Mouse (Mus musculus) mouse trophoblast stem cell (cell line): ENCODE results near the gene Map7.

Source experiments
- in situ Hi-C, 2 experiments: fragments of 300-500 bp; cut with MseI, MboI; formaldehyde crosslinking; loops; 2 replicates in 1 of 2; 3 replicates in 1 of 2; pipeline ENCODE4 v1.15.1; 2025

Gene Map7

GRCm38 (mm10) chr10:20152131-20152530 is 3.9 kb downstream of the Map7 start:
- in situ Hi-C loops: loop anchor here in 1 of 2 experiments (10.0 kb wide), 1 partner anchor 143 kb away; no protein-coding TSS in a partner anchor

DNA sequence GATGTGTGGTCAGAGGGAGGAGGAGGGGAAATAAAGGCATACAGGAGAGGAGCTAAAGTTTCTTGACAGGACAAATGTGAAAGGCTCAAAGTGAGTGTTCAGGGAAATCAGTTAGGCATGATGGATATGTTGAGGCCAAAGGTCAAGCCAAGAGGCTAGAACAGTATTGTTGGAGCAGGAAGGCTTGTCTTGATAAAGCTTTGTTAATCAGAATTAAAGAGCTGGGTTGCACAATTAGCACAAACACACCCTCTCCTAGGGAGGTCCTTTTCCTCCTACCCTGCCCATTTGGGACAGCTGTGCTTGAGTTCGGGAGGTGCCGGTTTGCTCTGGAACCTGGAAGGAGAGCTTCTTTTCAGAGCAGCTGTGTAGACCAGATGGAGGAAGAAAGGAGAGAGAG is 5.2 kb downstream of the Map7 start:
- in situ Hi-C loops: loop anchor here in 1 of 2 experiments (10.0 kb wide), 1 partner anchor 141 kb away; no protein-coding TSS in a partner anchor

DNA sequence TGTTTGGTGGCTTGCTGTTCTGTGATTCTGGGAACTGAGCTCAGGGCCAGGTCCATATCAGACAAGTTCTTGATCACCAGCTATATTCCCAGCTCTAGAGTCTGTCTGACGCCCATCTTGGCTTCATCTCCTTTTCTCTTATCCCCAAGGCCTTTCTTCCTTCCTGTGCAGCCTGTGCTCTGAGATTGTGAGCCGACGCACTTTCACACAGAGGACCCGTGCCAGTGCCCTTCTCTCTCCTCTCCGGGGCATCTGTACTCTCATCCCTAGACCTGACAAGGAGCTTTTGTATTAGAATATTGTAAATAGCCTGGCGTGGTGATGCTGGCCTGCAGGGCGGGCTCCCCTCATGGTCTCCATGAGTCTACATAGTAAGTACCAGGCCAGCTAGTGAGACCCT is 7.1 kb downstream of the Map7 start:
- in situ Hi-C loops: loop anchor here in 1 of 2 experiments (10.0 kb wide), 1 partner anchor 139 kb away; no protein-coding TSS in a partner anchor

DNA sequence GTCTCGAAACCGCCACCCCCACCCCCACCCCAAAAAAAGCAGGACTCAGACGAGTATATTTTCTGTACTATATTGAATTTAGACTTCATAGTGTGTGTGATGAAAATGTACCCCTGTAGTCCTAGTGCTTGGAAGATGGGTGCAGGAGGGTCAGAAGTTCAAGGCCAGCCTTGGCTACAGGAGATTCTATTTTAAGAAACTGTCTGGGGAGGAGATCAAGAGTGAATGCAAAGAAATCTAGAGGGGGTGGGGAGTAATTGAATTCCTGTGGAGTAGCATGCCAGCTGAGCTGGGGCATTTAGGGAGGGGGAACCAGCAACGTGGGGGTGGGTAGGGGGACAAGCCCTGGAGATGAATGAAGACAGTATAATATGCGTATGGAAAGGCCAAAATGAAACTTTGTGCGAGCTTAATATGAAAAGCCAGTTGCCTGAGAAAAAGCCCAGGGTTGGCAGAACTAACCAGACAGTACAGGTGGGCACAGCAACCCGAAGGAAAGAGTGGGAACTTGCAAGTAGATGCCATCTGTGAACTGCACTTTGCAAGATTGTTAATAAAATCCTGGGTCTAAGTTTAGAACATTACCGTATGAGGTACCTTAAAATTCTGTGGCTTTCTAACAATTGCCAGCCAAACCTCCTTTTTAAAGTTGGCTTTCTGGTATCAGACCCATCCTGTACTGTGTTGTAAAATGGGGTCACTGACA is 8.9 kb downstream of the Map7 start:
- in situ Hi-C loops: loop anchor here in 1 of 2 experiments (10.0 kb wide), 1 partner anchor 138 kb away; no protein-coding TSS in a partner anchor

DNA sequence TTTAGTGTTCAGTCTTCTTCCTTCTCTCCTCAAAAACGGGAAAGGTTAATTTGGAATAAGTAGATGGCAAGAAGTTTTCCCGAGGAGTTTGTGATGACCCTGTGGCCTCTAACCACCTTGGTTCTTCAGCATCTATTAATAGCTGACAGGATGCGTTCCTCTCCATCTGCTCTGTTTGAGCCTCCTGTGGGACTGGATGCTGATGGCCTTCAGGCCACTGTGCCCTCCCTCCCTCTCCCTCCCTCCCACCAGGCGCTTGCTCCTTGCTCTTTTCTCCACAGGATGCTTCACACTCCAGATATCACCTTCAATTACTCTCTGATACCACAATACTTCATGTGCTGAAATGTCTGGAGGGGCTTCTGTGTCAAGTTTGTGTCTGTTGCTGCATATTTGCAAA is 10.5 kb downstream of the Map7 start:
- in situ Hi-C loops: loop anchor here in 1 of 2 experiments (10.0 kb wide), 1 partner anchor 136 kb away; no protein-coding TSS in a partner anchor

- in situ Hi-C loops: loop anchor here in 1 of 2 experiments (10.0 kb wide), 1 partner anchor 135 kb away; no protein-coding TSS in a partner anchor
These were observed 11.0 kb downstream of the Map7 start for GRCm38 (mm10) chr10:20159308-20159707.

DNA sequence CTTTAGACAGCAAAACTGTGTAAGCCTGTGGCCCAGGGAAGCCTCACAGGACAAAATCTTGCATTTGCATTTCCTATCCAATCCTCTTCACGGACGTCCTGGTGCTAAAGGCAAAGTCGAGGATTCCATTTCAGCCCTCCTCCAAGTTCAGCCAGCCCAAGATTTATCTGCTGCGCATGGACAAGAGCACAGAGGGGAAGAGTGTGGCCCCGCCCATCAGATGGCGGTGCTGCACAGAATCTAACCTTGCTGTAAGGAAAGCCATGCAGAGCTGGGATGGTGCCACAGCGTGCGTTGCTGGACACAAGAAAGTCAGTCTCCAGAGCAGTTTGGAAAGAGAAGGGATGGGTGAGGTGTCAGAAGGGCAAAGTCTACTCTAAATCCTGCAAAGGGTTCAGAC is 12.6 kb downstream of the Map7 start:
- in situ Hi-C loops: no loop called here

DNA sequence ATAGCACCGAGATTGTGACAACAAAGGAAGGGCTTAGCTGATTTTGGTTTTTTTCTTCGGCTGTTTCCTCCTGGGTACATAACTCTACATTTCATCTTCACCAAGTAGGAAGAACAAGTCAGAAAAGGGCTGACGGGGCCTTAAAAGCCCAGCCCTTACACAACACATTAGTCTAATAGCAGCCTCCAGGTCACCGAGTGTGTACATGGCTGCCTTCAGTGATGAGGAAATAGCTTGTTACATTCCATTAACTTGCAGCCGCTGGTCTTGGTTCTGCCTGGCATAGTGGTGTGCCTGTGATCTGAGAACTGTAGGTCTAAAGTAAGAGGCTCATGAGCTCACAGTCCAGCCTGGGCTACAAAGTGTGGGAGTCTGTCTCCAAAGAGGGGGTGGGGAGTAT is 16.5 kb downstream of the Map7 start:
- in situ Hi-C loops: no loop called here

DNA sequence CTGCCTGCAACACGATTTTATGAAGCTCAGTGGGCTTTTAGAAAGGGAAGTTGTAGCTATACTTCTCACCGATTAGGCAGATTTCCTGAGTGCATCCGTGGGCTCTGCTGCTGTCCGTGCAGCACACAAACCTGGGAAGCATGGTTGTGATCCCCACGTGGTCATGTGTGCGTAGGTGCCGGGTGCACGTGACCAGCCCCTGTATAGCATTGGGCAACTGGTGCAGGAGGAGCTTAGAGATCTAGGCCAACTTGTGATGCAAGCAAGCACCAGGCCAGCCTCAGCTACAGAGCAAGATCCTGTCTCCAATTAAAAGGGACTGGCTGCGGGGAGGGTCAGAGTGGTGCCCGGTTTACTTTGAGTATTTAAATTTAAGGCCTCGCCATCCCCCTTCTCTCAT is 18.5 kb downstream of the Map7 start:
- in situ Hi-C loops: no loop called here

GRCm38 (mm10) chr10:20167467-20167866 is 19.2 kb downstream of the Map7 start:
- in situ Hi-C loops: no loop called here

- in situ Hi-C loops: no loop called here
These were observed 21.0 kb downstream of the Map7 start for GRCm38 (mm10) chr10:20169182-20169674.

GRCm38 (mm10) chr10:20169927-20170604 is 21.8 kb downstream of the Map7 start:
- in situ Hi-C loops: no loop called here

DNA sequence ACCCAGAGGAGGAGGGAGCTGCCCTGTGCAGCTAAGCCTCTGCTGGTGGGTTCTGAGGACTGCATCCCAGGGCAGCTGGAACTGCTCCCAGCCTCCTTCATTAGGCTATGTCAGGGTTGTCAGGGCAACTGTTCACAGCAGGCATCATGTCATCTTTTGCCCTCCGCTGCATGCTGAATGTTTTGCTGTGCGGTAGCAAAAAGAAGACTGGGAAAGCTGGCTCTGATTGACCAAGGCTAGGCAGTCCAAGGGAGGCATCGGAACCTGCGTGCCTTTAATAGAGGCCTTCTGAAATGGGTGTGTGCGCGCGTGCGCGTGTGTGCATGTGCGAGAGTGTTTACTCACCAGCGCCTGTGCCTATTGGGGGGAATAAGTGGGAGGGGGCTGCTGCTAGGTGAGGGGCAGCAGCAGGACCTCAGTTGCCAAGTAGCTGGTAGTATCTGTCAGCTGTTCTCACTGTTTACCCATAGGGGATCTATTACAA is 22.4 kb downstream of the Map7 start:
- in situ Hi-C loops: no loop called here

- in situ Hi-C loops: no loop called here
These were observed 22.9 kb downstream of the Map7 start for GRCm38 (mm10) chr10:20171209-20171608.

DNA sequence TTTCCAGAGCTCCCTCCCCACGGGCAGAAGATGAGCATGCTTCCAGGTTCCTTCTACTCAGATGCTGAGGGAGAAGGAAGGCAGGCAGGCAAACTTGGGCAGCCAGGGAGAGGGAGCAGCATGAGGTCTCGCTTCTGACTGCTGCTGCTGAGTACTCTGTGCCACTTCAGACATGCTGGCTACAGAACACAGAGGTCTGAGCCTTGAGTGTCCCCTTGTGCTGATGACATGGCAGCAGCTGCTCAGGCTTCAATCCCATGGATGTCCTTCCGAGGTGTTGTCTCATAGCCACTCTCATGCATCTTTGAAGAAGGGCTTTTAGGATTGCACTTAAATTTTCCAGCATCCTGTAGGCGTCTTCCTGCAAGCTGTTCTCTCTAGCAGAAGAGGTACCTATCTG is 23.5 kb downstream of the Map7 start:
- in situ Hi-C loops: no loop called here

- in situ Hi-C loops: no loop called here
These were observed 25.5 kb downstream of the Map7 start for GRCm38 (mm10) chr10:20173733-20174132.

- in situ Hi-C loops: no loop called here
These were observed 27.8 kb downstream of the Map7 start for GRCm38 (mm10) chr10:20176054-20176453.

DNA sequence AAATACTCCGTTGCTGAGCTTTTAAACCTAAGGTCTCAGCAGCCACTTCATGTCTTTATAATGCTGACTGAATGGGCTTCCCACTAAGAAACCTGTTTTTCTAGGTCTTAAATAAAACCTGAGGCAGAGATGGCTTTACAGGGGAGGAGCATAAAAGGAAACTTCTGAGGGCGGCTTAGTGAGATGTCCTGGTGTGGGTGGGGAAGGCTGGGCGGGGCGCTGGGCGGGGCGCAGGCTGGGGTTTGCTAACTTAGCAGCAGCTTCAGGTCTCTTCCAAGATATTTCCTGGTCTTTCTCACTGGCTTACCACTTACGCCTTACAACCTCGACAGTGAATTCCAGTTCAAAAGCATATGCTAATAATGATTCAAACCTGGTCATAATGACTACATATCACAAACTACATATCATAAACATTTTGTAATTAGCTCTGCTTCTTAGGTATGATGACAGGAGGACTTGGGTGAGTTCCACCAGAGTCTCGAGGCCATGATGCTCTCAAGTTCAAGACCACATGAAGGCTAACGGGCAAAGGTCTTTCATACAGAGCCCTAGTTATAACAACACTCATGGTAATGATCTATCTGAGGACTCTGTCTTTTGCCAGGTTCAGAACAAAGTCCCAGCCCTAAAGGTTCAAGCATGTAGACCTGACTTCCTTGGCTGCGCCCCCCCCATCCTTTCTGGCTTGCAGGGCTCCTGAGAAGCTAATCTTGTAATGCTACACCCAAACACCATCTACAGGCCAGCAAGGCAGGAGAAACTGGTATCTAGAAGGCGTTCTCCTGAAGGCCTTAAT is 30.7 kb downstream of the Map7 start:
- in situ Hi-C loops: no loop called here

GRCm38 (mm10) chr10:20181198-20181597 is 32.9 kb downstream of the Map7 start:
- in situ Hi-C loops: no loop called here

- in situ Hi-C loops: no loop called here
These were observed 33.6 kb downstream of the Map7 start for GRCm38 (mm10) chr10:20181680-20182399.

DNA sequence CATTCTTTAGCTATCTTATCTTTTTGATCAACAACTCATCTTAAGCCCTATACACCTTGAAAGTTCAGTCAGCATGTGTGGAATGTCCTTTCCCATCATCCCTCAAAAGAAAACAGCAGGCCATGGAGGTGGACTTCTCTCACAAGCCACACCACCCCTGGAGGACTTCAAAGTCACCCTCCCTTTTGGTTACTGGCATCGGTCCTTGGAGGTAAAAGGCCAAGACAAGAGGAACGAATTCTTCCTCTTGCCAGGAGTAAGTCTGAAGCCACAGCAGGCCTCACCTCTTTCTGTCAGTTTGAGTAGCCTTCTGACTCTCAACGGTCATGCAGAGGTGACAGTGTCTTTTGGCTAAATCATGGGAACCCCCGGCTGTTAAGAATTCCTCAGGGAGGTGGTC is 36.1 kb downstream of the Map7 start:
- in situ Hi-C loops: no loop called here
